Mouse (Mus musculus) limb, embryonic 12.5 days (tissue): Measurements from ENCODE around the gene Wwc1. TPM values are rescaled to one million over a fixed set of nuclear protein-coding genes. Genes with fewer than 3 reads are reported as not detected.
"Not testable (repeated sequence)": the region's sequence is repeated elsewhere in the genome, so short reads cannot be mapped to it uniquely, and the experiment has no call there.

Source experiments
- ATAC-seq: fragments of 200-750 bp; cut with Nextera tagmentation; 2 replicates; pipeline ENCODE4 v1.8.0; 2017; ENCODE audit warnings: low read depth, moderate TSS enrichment; ENCODE audit not compliant: insufficient number of reproducible peaks, insufficient read depth, low FRiP score, low TSS enrichment
- H3K27ac ChIP-seq: fragments of 300-500 bp; sonication (generic); 2 replicates; pipeline ENCODE4 v1.5.1; 2016; ENCODE audit warnings: mild to moderate bottlenecking, moderate library complexity
- H3K27me3 ChIP-seq: fragments of 300-500 bp; sonication (generic); 2 replicates; pipeline ENCODE4 v1.6.1; 2016; ENCODE audit warnings: mild to moderate bottlenecking, moderate library complexity
- H3K36me3 ChIP-seq: fragments of 300-500 bp; sonication (generic); 2 replicates; pipeline ENCODE4 v1.6.1; 2016; ENCODE audit warnings: mild to moderate bottlenecking, moderate library complexity
- H3K4me1 ChIP-seq: fragments of 300-500 bp; sonication (generic); replicated peaks from 2 replicates; pipeline ENCODE4 v1.6.1; 2016
- H3K4me2 ChIP-seq: fragments of 300-500 bp; sonication (generic); 2 replicates; pipeline ENCODE4 v1.6.1; 2016; ENCODE audit warnings: mild to moderate bottlenecking, moderate library complexity
- H3K4me3 ChIP-seq: fragments of 300-500 bp; sonication (generic); replicated peaks from 2 replicates; pipeline ENCODE4 v1.5.1; 2016; ENCODE audit warnings: mild to moderate bottlenecking
- H3K9ac ChIP-seq: fragments of 300-500 bp; sonication (generic); replicated peaks from 2 replicates; pipeline ENCODE4 v1.6.1; 2016; ENCODE audit warnings: mild to moderate bottlenecking, moderate library complexity
- H3K9me3 ChIP-seq: fragments of 300-500 bp; sonication (generic); 2 replicates; pipeline ENCODE4 v1.6.1; 2016; ENCODE audit warnings: mild to moderate bottlenecking, moderate library complexity
- WGBS: fragments of 180-500 bp; shearing (Covaris S2); methylation state at CpG from one replicate; pipeline ENCODE4 v1.1.7; 2016; 5-methylcytosine and 5-hydroxymethylcytosine counted together
- polyA plus RNA-seq: library from polyadenylated mRNA; unstranded; fragments of >200 nt; fragmentation: Nextera tagmentation; extraction: Ambion mirVana; gene quantifications from 2 replicates; pipeline ENCODE4 v1.2.1, GENCODE M21; 2016

Wwc1 gene
- polyA plus RNA-seq, 1 experiment from 2014 or later: 5.3 TPM

DNA sequence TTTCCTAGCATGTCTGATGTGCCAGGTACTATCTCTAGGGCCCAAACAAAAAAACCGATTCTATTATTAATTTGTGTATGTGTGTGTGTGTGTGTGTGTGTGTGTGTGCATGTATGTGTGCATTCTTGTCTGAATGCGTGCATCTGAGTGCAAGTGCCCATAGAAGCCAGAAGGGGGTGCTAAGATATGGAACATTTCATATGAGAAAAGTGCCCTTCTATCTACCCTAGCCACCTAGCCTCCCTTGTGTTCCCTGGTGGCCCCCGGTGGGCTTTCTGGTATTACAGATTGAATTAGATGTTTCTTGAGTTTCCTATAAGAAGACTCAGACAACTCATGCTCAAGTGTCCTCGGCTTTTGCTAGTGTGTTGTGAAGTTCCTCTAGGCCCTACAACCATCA lies 126.7 kb downstream of the Wwc1 start:
- Histone ChIP-seq H3K27ac (no peak overlapping the region), H3K27me3 (no peaks in the 10 kb centered on the region), H3K4me3 (no peak overlapping the region), H3K4me1 (peaks cover 6% of the 10 kb centered on the region; the same call in 1 of the 2 replicates), H3K9me3 (no peaks in the 10 kb centered on the region), H3K36me3 (no peaks in the 10 kb centered on the region), H3K9ac (no peak overlapping the region), H3K4me2 (no peak overlapping the region)
- WGBS: 90% methylated on average over 4 of the region's 4 CpGs
- ATAC-seq: no peak

DNA sequence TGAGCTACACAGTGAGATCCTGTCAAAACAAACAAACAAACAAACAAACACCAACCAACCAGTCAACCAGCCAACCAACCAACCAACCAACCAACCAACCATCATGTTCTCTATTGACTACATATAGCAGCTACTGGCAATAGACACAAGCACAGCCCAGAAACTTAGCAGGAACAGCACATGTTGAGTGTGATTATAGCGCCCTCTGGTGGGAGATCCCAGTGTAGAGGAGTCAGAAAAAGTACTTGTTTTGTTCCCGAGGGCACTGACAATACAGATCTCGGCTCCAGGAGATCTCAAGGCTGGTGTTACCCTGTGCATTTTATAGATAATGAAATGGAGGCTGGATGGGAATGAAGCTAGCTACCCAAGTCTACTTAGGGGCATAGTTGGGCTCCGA lies 127.6 kb downstream of the Wwc1 start:
- H3K27me3 ChIP-seq: no peaks in the 10 kb centered on the region
- no peak overlapping the region for H3K4me2 ChIP-seq
- no peak for ATAC-seq
- no peaks in the 10 kb centered on the region for H3K36me3 ChIP-seq
- H3K4me1 ChIP-seq: peaks cover 6% of the 10 kb centered on the region; the same call in 1 of the 2 replicates
- H3K9me3 ChIP-seq: no peaks in the 10 kb centered on the region
- no peak overlapping the region for H3K27ac ChIP-seq
- WGBS: 54% methylated on average over 4 of the region's 4 CpGs
- H3K9ac ChIP-seq: no peak overlapping the region
- H3K4me3 ChIP-seq: no peak overlapping the region

DNA sequence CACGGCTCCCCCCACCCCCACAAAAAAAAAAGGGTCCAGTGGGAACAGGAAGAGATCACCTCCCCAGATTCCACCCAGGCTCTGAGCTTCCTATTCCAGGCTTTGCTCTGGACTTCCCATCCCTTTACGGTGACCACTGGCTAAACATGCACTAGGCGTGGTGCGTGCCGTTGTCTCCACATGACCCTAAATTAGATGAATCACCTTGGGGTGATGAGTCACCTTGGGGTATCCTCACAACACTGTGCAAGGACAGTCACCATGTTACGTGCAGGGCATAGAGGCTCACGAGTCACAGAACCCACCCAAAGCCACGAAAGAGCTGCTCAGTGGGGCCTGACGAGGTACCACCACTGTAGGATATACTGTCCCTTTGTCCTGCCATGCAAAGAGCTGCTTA lies 136.0 kb downstream of the Wwc1 start:
- WGBS: 87% methylated on average over 9 of the region's 9 CpGs
- Histone ChIP-seq H3K4me1 (no peaks in the 10 kb centered on the region), H3K9ac (no peak overlapping the region), H3K36me3 (no peaks in the 10 kb centered on the region), H3K9me3 (no peaks in the 10 kb centered on the region), H3K27ac (no peak overlapping the region), H3K4me3 (no peak overlapping the region), H3K4me2 (no peak overlapping the region), H3K27me3 (no peaks in the 10 kb centered on the region)
- no peak for ATAC-seq

DNA sequence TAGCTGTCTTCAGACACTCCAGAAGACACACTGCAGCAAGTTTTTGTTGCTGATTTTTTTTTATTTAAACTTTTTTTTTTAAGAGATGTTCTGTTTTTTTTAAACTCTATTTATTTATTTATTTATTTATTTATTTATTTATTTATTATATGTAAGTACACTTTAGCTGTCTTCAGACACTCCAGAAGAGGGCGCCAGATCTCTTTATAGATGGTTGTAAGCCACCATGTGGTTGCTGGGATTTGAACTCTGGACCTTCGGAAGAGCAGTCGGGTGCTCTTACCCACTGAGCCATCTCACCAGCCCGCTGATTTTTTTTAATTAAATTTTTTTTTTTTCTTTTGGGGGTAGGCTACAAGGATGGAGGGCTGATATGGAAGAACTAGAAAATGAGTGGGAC lies 137.8 kb downstream of the Wwc1 start:
- 84% methylated on average over 4 of the region's 4 CpGs for WGBS
- not testable (repeated sequence) for ATAC-seq

GRCm38 (mm10) chr11:35841738-35842325 lies 138.5 kb downstream of the Wwc1 start:
- H3K9me3 ChIP-seq: no peaks in the 10 kb centered on the region
- no peaks in the 10 kb centered on the region for H3K27me3 ChIP-seq
- ATAC-seq: no peak
- H3K4me3 ChIP-seq: no peak overlapping the region
- 89% methylated on average over 21 of the region's 21 CpGs for WGBS
- H3K9ac ChIP-seq: no peak overlapping the region
- no peak overlapping the region for H3K4me2 ChIP-seq
- no peaks in the 10 kb centered on the region for H3K36me3 ChIP-seq
- no peak overlapping the region for H3K27ac ChIP-seq
- 0 out of 2 replicates have a peak, but pooled peaks cover 3% of the 10 kb centered on the region for H3K4me1 ChIP-seq

More for the DNA sequence above, 137.8 kb downstream of the Wwc1 start:
- not testable (repeated sequence) for H3K36me3 ChIP-seq, H3K27ac ChIP-seq, H3K9me3 ChIP-seq, H3K4me1 ChIP-seq, H3K27me3 ChIP-seq, H3K4me3 ChIP-seq, H3K9ac ChIP-seq, H3K4me2 ChIP-seq

DNA sequence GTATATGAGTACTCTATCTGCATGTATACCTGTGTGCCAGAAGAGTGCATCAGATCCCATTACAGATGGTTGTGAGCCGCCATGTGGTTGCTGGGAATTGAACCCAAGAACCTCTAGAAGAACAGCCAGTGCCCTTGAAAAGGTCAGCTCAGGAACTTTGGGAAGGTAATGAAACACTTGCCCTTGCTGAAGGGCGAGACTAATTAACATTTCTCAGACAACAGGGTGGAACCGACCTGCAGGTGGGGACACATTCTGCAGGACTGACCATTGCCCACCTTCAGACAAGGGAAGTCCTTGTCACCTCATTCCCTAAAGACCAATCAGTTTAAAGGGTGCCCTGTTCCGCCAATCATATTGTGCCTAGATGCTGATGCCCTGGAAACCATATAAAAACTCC lies 139.5 kb downstream of the Wwc1 start:
- 85% methylated on average over 4 of the region's 4 CpGs for WGBS
- H3K27ac ChIP-seq, H3K4me1 ChIP-seq, H3K9ac ChIP-seq, H3K27me3 ChIP-seq, ATAC-seq, H3K4me2 ChIP-seq, H3K36me3 ChIP-seq, H3K4me3 ChIP-seq, H3K9me3 ChIP-seq: not testable (repeated sequence)

GRCm38 (mm10) chr11:35840282-35840681 lies 140.0 kb downstream of the Wwc1 start:
- H3K27ac ChIP-seq: no peak overlapping the region
- ATAC-seq: no peak
- H3K27me3 ChIP-seq: no peaks in the 10 kb centered on the region
- no peaks in the 10 kb centered on the region for H3K9me3 ChIP-seq
- H3K4me3 ChIP-seq: no peak overlapping the region
- no peaks in the 10 kb centered on the region for H3K36me3 ChIP-seq
- H3K9ac ChIP-seq: no peak overlapping the region
- 0 out of 2 replicates have a peak, but pooled peaks cover 3% of the 10 kb centered on the region for H3K4me1 ChIP-seq
- no peak overlapping the region for H3K4me2 ChIP-seq
- WGBS: 80% methylated on average over 7 of the region's 7 CpGs

DNA sequence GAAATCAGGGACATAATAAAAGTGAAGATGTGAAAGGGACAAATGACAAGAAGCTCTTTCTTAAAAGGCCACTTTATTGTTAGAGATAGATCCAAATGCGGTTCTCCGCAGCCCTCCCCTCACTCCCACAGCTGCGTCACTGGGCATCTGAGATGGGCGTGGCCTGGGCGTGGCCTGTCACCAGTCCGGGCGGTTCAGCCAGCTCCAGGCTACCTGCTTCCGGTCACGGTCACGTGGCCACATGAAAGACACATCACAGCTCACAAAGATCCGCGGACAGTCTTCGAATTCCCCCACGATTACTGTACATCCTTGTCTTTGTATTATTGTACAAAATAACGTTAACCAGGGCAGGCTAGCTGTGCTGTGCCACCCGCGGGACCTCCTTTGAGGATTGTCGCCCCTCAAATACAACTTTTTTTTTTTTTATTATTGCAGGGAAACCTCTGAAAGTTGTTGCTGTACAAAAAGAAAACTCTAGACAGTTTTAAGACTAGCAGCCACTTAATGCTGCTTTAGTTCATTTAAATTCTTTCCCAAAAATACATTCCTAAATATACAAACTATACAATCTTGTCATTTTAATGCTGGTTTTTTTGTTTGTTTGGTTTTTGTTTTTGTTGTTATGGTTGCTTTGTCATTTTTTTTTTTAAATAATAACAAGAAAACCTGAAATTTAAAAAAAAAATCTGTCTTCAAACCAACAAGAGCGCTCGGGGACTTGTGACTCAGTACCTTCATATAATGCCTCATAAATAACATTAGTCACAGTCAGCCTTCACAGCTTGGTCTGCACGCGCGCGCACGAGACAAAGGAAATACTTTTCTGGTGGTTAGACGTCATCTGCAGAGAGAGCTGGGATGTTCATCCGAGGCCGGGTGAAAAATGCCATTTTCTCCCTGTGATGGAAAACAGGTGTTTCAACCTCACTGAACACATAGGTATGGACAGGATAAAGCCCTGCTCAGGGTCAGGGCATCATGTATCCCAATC lies 141.7 kb downstream of the Wwc1 start:
- no peaks in the 10 kb centered on the region for H3K36me3 ChIP-seq
- H3K4me2 ChIP-seq: peak overlapping the region; percentile 59
- H3K4me3 ChIP-seq: peak overlapping the region; percentile 35
- no peaks in the 10 kb centered on the region for H3K9me3 ChIP-seq
- peaks cover 4% of the 10 kb centered on the region for H3K4me1 ChIP-seq
- H3K27ac ChIP-seq: no peak overlapping the region
- 0 out of 2 replicates have a peak overlapping the region, but pooled peaks have one; percentile 34 for H3K9ac ChIP-seq
- H3K27me3 ChIP-seq: no peaks in the 10 kb centered on the region
- ATAC-seq: peak; percentile 82
- 20% methylated on average over 28 of the region's 28 CpGs for WGBS

DNA sequence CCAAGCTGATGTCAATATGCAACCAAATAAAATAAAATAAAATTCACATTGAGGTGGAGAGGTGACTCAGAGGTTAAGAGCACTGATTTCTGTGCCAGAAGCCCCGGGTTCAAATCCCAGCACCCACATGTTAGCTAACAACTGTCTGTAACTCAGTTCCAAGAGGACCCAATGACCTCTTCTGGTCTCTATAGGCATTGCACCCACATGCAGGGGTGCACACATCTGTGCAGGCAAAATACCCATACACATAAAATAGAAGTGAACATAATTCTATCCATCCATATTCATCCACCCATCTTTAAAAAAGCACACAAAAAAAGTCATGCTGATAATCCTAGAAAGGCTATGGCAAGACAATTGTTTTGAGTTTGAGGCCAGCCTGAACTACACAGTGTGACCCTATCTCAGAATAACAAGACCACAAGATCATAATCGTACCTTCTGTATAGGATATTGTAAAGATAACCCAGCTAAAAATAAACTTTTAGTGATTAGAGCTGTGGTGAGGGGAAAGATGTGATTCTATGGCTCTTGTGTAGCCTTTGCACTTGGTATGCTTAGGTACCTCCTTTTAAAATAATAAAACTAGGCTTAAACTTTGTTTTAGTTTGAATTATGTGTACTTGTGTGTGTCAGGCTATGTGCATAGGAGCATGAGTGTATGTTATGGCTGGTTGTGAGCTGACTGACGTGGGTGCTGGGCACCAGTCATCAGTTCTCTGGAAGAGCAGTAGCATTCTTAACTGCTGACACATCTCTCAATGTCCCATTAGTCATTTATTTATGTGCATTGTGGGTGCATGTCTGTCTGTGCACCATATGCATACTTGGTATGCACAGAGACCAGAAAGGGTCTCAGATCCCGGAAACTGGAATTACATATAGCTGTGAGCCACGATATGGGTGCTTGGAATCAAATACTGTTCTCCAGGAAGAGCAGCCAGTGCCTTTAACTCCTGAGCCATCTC lies 142.9 kb downstream of the Wwc1 start:
- no peak for ATAC-seq
- H3K9me3 ChIP-seq: no peaks in the 10 kb centered on the region
- H3K36me3 ChIP-seq: peaks cover 2% of the 10 kb centered on the region; the same call in 1 of the 2 replicates
- no peak overlapping the region for H3K9ac ChIP-seq
- peak overlapping the region; percentile 59 for H3K4me2 ChIP-seq
- no peak overlapping the region for H3K27ac ChIP-seq
- peaks cover 12% of the 10 kb centered on the region for H3K4me1 ChIP-seq
- 79% methylated on average over 5 of the region's 5 CpGs for WGBS
- no peak overlapping the region for H3K4me3 ChIP-seq
- H3K27me3 ChIP-seq: no peaks in the 10 kb centered on the region

- ATAC-seq: peak; percentile 63
- Histone ChIP-seq H3K27me3 (no peaks in the 10 kb centered on the region), H3K9ac (peak within 1 kb of the TSS; percentile 91), H3K36me3 (peaks cover 31% of the 10 kb centered on the region), H3K4me2 (peak within 1 kb of the TSS; percentile 78), H3K4me3 (peak within 1 kb of the TSS; percentile 96), H3K9me3 (no peaks in the 10 kb centered on the region), H3K4me1 (peaks cover 12% of the 10 kb centered on the region), H3K27ac (peak within 1 kb of the TSS; percentile 41)
- 2% methylated on average over 46 of the region's 46 CpGs for WGBS
Measured at GRCm38 (mm10) chr11:35834022-35834760, 146.1 kb downstream of the Wwc1 start, which contains the start of gene Rars. Rars (minus strand) TSS chr11:35834506.
